Mouse (Mus musculus): Measurements from ENCODE around the gene Sez6l. TPM values are rescaled to one million over a fixed set of nuclear protein-coding genes. Genes with fewer than 3 reads are reported as not detected.

Sez6l gene
- polyA plus RNA-seq, 1 experiment from 2014 or later: 41.9 TPM

DNA sequence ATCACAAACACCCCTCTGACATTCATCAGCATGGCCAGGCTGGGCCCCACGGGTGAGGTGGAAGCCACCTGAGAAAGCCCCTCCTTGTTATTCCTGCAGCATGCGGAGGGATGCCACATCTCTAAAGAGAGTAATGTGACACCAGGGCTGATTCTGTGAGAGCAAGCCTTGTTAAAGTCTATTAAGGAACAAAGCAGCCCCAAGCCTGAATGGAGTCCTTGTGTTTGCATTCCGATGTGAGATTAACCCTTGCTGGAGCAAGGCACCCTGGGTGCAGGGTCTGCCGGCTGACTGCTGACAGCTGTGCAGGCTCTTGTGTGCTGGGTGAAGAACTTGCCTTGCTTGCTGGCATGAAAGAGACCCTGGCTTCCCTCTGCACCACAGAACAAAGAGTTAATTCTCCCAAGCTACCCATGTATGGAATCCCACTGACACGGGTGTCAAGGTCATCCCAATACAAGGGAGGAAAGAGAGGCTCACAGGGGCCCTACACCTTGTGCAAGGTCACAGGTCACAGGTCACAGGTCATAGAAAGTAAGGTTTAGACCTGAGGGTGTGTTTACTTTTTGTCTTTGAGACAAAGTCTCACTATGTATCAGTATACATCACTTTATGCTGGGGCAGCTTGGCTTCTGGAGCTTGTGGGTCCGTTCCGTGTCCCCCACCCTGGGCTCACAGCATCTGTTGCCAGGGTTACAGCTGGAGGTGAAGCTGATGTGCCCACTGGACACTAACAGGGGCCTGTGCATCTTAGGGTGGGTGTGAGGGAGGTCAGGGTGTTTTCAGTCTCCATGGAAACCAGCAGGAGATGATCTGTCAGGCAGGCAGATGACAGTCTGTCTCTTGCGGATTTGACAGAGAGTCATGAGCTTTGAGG, 55.9 kb downstream of the Sez6l start:
- ATAC-seq: peak; percentile 74
- H3K4me1 ChIP-seq (replicated peaks; ENCODE audit: control insufficient read depth, insufficient read depth, low read length): peaks cover 35% of the 10 kb centered on the region
- H3K27me3 ChIP-seq (replicated peaks; ENCODE audit: control insufficient read depth, insufficient read depth, low read length): no peaks in the 10 kb centered on the region
- H3K4me2 ChIP-seq (ENCODE audit: low read length): no peak overlapping the region
- 8% methylated on average over 8 of the region's 8 CpGs for WGBS
- peak overlapping the region; percentile 19; the same call in 1 of the 2 replicates for H3K9ac ChIP-seq (replicated peaks; ENCODE audit: low read depth, low read length)
- no peak overlapping the region for H3K4me3 ChIP-seq (replicated peaks; ENCODE audit: low read length)
- no peaks in the 10 kb centered on the region for H3K9me3 ChIP-seq (ENCODE audit: control insufficient read depth, low read length)
- peak overlapping the region; percentile 71 for H3K27ac ChIP-seq (ENCODE audit: low read length)
- no peaks in the 10 kb centered on the region for H3K36me3 ChIP-seq (ENCODE audit: control insufficient read depth, insufficient read depth)

DNA sequence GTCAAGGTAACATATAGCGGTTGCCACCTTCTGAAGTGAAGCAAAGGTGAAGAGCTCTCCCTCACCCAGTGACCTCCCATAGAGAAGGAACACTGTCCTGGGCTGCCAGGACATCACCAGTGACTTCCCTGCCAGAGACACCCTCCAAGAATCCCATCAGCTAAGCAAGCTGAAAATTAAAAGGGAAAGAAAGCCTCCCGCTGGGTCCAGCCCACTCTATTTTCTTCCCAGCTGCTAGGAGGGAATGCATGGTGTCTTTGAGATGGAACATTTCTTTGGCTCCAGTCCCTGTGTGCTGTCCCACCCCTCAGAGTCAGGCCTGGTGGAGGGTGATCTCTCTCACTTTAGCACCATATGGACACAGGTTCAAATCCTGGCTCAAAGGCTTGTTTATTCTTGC, 58.2 kb downstream of the Sez6l start:
- no peaks in the 10 kb centered on the region for H3K36me3 ChIP-seq (ENCODE audit: control insufficient read depth, insufficient read depth)
- no peaks in the 10 kb centered on the region for H3K27me3 ChIP-seq (replicated peaks; ENCODE audit: control insufficient read depth, insufficient read depth, low read length)
- H3K9me3 ChIP-seq (ENCODE audit: control insufficient read depth, low read length): no peaks in the 10 kb centered on the region
- no peak overlapping the region for H3K27ac ChIP-seq (ENCODE audit: low read length)
- no peak for ATAC-seq
- 44% methylated on average over 2 of the region's 2 CpGs for WGBS
- no peak overlapping the region for H3K4me2 ChIP-seq (ENCODE audit: low read length)
- H3K9ac ChIP-seq (replicated peaks; ENCODE audit: low read depth, low read length): no peak overlapping the region
- H3K4me3 ChIP-seq (replicated peaks; ENCODE audit: low read length): no peak overlapping the region
- H3K4me1 ChIP-seq (replicated peaks; ENCODE audit: control insufficient read depth, insufficient read depth, low read length): peaks cover 29% of the 10 kb centered on the region

DNA sequence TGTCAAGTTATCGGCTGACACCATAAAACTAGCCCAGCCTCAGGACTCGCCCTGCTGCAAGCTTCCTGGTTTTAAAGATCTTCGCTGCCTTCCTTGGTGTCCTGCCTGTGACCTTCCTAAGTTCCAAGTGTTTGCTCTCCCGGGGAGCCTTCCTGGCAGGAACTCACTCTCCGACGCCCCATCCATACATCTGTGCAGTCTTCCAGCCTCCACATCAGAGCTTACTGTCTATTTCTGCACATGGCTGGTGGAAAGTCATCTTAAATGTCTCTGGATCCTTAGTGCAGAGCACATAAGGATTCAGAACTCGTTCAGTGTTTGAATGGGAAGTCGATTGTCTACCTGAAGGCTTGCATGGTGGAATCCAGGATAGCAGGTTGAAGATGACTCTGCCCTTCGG, 59.5 kb downstream of the Sez6l start:
- Histone ChIP-seq H3K4me3 (replicated peaks; ENCODE audit: low read length) (no peak overlapping the region), H3K36me3 (ENCODE audit: control insufficient read depth, insufficient read depth) (no peaks in the 10 kb centered on the region), H3K27ac (ENCODE audit: low read length) (no peak overlapping the region), H3K9me3 (ENCODE audit: control insufficient read depth, low read length) (no peaks in the 10 kb centered on the region), H3K27me3 (replicated peaks; ENCODE audit: control insufficient read depth, insufficient read depth, low read length) (no peaks in the 10 kb centered on the region), H3K9ac (replicated peaks; ENCODE audit: low read depth, low read length) (no peak overlapping the region), H3K4me1 (replicated peaks; ENCODE audit: control insufficient read depth, insufficient read depth, low read length) (peaks cover 29% of the 10 kb centered on the region), H3K4me2 (ENCODE audit: low read length) (no peak overlapping the region)
- 88% methylated on average over 9 of the region's 9 CpGs for WGBS
- no peak for ATAC-seq

DNA sequence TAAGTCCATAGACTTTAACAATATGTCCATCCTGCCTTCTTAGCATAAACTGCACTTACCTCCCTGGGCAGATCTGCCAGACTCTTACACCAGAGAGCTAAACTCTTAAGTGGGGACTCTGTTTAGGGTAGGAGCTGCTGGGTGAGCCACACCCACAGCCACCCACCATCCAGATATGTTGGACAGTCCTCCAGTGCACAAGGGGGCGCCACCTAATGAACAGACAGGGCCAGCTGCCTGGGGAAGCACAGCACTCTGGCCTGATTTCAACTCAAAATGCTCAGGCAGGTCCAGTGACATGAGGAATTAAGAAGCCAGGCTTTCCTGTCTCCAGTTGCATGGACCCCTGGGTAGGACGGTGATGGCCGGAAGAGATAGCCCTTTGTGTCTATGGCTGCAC, 60.5 kb downstream of the Sez6l start:
- peaks cover 23% of the 10 kb centered on the region for H3K4me1 ChIP-seq (replicated peaks; ENCODE audit: control insufficient read depth, insufficient read depth, low read length)

DNA sequence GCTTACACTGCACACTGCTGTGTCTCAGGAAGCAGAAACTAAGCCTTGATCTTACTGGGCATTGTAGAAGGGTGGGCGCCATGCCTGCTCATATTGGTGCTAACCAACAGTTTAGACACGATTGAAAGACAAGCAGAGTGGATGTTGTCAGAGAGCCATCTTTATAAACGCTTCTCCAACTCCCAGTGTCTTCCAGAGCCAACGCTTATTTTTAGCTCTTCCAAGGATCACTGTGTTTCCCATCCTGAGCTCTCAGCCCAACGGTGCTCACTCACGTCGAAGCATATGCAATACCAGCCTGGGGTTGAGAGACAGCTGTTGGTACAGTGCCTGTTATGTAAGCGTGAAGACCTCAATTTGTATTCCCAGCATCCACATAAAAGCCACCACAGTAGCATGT, 66.6 kb downstream of the Sez6l start:
- peak; percentile 39; the same call in 1 of the 2 replicates for ATAC-seq
- 54% methylated on average over 8 of the region's 8 CpGs for WGBS
- H3K4me1 ChIP-seq (replicated peaks; ENCODE audit: control insufficient read depth, insufficient read depth, low read length): peaks cover 15% of the 10 kb centered on the region
- H3K9me3 ChIP-seq (ENCODE audit: control insufficient read depth, low read length): no peaks in the 10 kb centered on the region
- peak overlapping the region; percentile 51; the same call in 1 of the 2 replicates for H3K27ac ChIP-seq (ENCODE audit: low read length)
- no peak overlapping the region for H3K4me3 ChIP-seq (replicated peaks; ENCODE audit: low read length)
- H3K27me3 ChIP-seq (replicated peaks; ENCODE audit: control insufficient read depth, insufficient read depth, low read length): no peaks in the 10 kb centered on the region
- H3K36me3 ChIP-seq (ENCODE audit: control insufficient read depth, insufficient read depth): no peaks in the 10 kb centered on the region
- no peak overlapping the region for H3K9ac ChIP-seq (replicated peaks; ENCODE audit: low read depth, low read length)
- no peak overlapping the region for H3K4me2 ChIP-seq (ENCODE audit: low read length)

More for the DNA sequence above, 60.5 kb downstream of the Sez6l start:
- Histone ChIP-seq H3K9ac (replicated peaks; ENCODE audit: low read depth, low read length) (no peak overlapping the region), H3K4me2 (ENCODE audit: low read length) (no peak overlapping the region), H3K4me3 (replicated peaks; ENCODE audit: low read length) (no peak overlapping the region), H3K27ac (ENCODE audit: low read length) (no peak overlapping the region), H3K36me3 (ENCODE audit: control insufficient read depth, insufficient read depth) (no peaks in the 10 kb centered on the region), H3K27me3 (replicated peaks; ENCODE audit: control insufficient read depth, insufficient read depth, low read length) (no peaks in the 10 kb centered on the region), H3K9me3 (ENCODE audit: control insufficient read depth, low read length) (no peaks in the 10 kb centered on the region)
- no peak for ATAC-seq
- WGBS: 98% methylated on average over 3 of the region's 3 CpGs

DNA sequence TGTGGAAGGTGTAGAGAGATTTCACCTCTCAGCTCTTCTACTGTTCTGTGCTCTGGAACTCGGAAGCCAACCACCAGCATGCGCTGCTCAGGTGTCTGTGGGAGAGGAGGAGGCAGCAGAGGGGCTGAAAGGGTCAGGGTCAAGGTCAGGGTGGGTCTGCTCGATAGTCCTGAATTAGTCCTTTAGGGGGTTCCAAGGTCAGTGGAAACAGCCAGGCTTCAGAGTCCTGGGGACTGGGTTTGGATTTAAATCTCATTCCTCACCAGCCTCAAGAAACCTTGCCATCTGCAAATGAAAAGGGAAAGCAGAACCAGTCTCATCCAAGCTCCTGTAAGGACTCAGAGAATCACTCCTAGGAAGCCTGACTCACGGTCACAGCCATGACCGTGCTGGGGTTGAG, 67.1 kb downstream of the Sez6l start:
- WGBS: 77% methylated on average over 5 of the region's 5 CpGs
- H3K27ac ChIP-seq (ENCODE audit: low read length): peak overlapping the region; percentile 49; the same call in 1 of the 2 replicates
- no peak overlapping the region for H3K9ac ChIP-seq (replicated peaks; ENCODE audit: low read depth, low read length)
- no peak overlapping the region for H3K4me3 ChIP-seq (replicated peaks; ENCODE audit: low read length)
- no peaks in the 10 kb centered on the region for H3K36me3 ChIP-seq (ENCODE audit: control insufficient read depth, insufficient read depth)
- no peaks in the 10 kb centered on the region for H3K27me3 ChIP-seq (replicated peaks; ENCODE audit: control insufficient read depth, insufficient read depth, low read length)
- H3K4me1 ChIP-seq (replicated peaks; ENCODE audit: control insufficient read depth, insufficient read depth, low read length): peaks cover 17% of the 10 kb centered on the region
- no peak for ATAC-seq
- H3K4me2 ChIP-seq (ENCODE audit: low read length): no peak overlapping the region
- no peaks in the 10 kb centered on the region for H3K9me3 ChIP-seq (ENCODE audit: control insufficient read depth, low read length)

DNA sequence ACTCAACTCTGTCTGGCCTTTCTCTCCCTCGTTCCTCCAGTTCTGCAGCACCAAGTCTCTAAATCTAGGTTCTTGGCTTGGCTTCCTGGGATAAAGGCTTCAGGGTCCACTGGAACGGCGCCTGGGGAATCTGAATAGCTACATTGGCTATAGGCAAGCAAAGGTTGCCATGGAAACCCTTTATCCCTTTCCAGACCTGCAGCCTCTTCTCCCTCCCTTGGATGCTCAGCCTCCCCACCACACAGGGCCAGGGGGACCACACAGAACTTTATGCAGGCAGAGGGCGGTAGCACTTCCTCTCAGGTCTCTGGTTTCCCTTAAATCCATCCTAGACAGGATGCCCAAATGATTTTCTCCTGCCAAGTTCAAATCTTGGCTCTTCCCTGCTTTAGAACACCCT, 71.4 kb downstream of the Sez6l start:
- Histone ChIP-seq H3K9ac (replicated peaks; ENCODE audit: low read depth, low read length) (no peak overlapping the region; the same call in 1 of the 2 replicates), H3K4me2 (ENCODE audit: low read length) (no peak overlapping the region), H3K27ac (ENCODE audit: low read length) (peak overlapping the region; percentile 29), H3K9me3 (ENCODE audit: control insufficient read depth, low read length) (no peaks in the 10 kb centered on the region), H3K27me3 (replicated peaks; ENCODE audit: control insufficient read depth, insufficient read depth, low read length) (no peaks in the 10 kb centered on the region), H3K4me3 (replicated peaks; ENCODE audit: low read length) (no peak overlapping the region), H3K4me1 (replicated peaks; ENCODE audit: control insufficient read depth, insufficient read depth, low read length) (peaks cover 27% of the 10 kb centered on the region), H3K36me3 (ENCODE audit: control insufficient read depth, insufficient read depth) (no peaks in the 10 kb centered on the region)
- WGBS: 2% methylated on average over 4 of the region's 4 CpGs
- ATAC-seq: peak; percentile 75

DNA sequence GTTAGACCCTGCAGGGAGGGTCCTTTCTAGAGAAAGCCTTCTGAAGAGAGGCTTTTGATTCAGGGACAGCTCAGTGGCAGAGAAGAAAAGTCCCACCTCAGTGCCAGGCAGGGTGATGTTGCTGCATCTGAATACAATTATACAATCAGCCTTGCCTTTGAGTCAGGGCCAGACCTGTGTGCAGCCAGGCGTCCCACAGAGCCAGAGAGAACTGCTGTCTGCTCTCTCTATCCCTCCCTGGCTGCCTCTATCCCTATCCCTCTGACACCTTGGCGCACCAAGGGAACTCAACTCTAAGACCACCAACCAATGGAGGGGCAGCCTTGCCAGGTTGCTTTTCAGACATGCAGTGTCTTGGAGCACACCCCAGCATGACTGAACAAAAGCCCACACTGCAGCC, 75.6 kb downstream of the Sez6l start:
- H3K4me2 ChIP-seq (ENCODE audit: low read length): no peak overlapping the region
- H3K4me3 ChIP-seq (replicated peaks; ENCODE audit: low read length): no peak overlapping the region
- peak; percentile 36; the same call in 1 of the 2 replicates for ATAC-seq
- H3K4me1 ChIP-seq (replicated peaks; ENCODE audit: control insufficient read depth, insufficient read depth, low read length): peaks cover 35% of the 10 kb centered on the region
- H3K36me3 ChIP-seq (ENCODE audit: control insufficient read depth, insufficient read depth): no peaks in the 10 kb centered on the region
- peak overlapping the region; percentile 52 for H3K27ac ChIP-seq (ENCODE audit: low read length)
- H3K9me3 ChIP-seq (ENCODE audit: control insufficient read depth, low read length): no peaks in the 10 kb centered on the region
- no peaks in the 10 kb centered on the region for H3K27me3 ChIP-seq (replicated peaks; ENCODE audit: control insufficient read depth, insufficient read depth, low read length)
- H3K9ac ChIP-seq (replicated peaks; ENCODE audit: low read depth, low read length): peak overlapping the region; percentile 23; the same call in 1 of the 2 replicates
- WGBS: 21% methylated on average over 2 of the region's 2 CpGs

DNA sequence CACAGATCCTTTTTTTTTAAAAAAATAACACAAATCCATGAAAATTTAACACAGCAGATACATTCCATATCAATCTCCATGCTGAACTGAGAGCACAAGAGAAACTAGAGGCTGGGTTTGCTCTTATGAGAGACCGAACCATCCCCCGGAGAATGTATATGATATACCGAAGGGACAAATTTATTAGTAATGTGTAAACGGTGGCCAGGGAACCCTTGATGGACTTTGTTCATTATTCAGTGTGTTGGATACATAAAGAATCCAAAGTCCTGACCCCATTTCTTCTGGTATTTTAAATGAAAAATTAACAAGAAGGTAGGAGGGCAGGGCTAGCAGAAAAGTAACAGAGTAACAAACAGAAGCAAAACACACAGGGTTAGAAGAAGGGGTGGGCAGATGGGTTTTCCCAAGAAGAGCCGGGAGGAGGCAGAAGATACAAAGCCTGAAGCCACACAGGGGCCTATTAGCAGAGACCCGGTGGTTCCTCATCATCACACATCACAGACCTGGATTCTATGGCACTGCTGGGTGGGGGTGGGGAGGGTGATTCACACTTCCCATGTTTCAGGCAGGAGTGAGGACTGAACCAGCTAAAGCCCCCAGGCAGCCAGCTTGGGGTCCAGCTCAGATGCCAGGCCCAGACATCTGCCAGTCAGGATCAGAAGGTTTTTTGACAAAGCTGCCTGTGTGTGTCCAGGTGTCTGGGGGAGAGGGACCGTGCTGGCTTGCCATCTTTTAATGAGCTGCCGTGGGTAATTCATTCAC, 76.9 kb downstream of the Sez6l start:
- WGBS: 40% methylated on average over 8 of the region's 8 CpGs
- no peaks in the 10 kb centered on the region for H3K27me3 ChIP-seq (replicated peaks; ENCODE audit: control insufficient read depth, insufficient read depth, low read length)
- no peak overlapping the region for H3K4me2 ChIP-seq (ENCODE audit: low read length)
- no peak overlapping the region for H3K4me3 ChIP-seq (replicated peaks; ENCODE audit: low read length)
- peaks cover 28% of the 10 kb centered on the region for H3K4me1 ChIP-seq (replicated peaks; ENCODE audit: control insufficient read depth, insufficient read depth, low read length)
- ATAC-seq: peak; percentile 72
- peak overlapping the region; percentile 27; the same call in 1 of the 2 replicates for H3K9ac ChIP-seq (replicated peaks; ENCODE audit: low read depth, low read length)
- no peaks in the 10 kb centered on the region for H3K36me3 ChIP-seq (ENCODE audit: control insufficient read depth, insufficient read depth)
- H3K27ac ChIP-seq (ENCODE audit: low read length): peak overlapping the region; percentile 52
- H3K9me3 ChIP-seq (ENCODE audit: control insufficient read depth, low read length): no peaks in the 10 kb centered on the region
